Mouse (Mus musculus): ENCODE results near the gene Ltb. TPM values are rescaled to one million over a fixed set of nuclear protein-coding genes. Genes with fewer than 3 reads are reported as not detected.

The Ltb gene
- total RNA-seq (2014; fragmentation: Nextera tagmentation) (1.6 TPM in 1 of 2 replicates, not detected in the other), total RNA-seq (2017) (0.41 and 0.99 TPM in 2 replicates)

GRCm38 (mm10) chr17:35193881-35194843 lies at the start of gene Ltb:
TSS of gene Ltb (plus strand) at chr17:35194439.
- no peak for ATAC-seq (replicated peaks; ENCODE audit: poor library complexity, severe bottlenecking)

- ATAC-seq (replicated peaks; ENCODE audit: poor library complexity, severe bottlenecking) = no peak
These were observed 48.1 kb upstream of the Ltb start for GRCm38 (mm10) chr17:35146139-35146538.

GRCm38 (mm10) chr17:35147348-35147747 lies 46.9 kb upstream of the Ltb start:
- ATAC-seq (replicated peaks; ENCODE audit: poor library complexity, severe bottlenecking) = no peak

GRCm38 (mm10) chr17:35147922-35148639 lies 46.2 kb upstream of the Ltb start:
- ATAC-seq (replicated peaks; ENCODE audit: poor library complexity, severe bottlenecking) = no peak

- no peak for ATAC-seq (replicated peaks; ENCODE audit: poor library complexity, severe bottlenecking)
These were observed 42.1 kb upstream of the Ltb start for GRCm38 (mm10) chr17:35152121-35152520.

- ATAC-seq (replicated peaks; ENCODE audit: poor library complexity, severe bottlenecking) = no peak
These were observed 41.2 kb upstream of the Ltb start for GRCm38 (mm10) chr17:35153077-35153476.

- no peak for ATAC-seq (replicated peaks; ENCODE audit: poor library complexity, severe bottlenecking)
These were observed 40.3 kb upstream of the Ltb start for GRCm38 (mm10) chr17:35153931-35154330.

GRCm38 (mm10) chr17:35154616-35155015 lies 39.6 kb upstream of the Ltb start:
- no peak for ATAC-seq (replicated peaks; ENCODE audit: poor library complexity, severe bottlenecking)

GRCm38 (mm10) chr17:35155451-35155850 lies 38.8 kb upstream of the Ltb start:
- ATAC-seq (replicated peaks; ENCODE audit: poor library complexity, severe bottlenecking) = no peak

GRCm38 (mm10) chr17:35156461-35157200 lies 37.6 kb upstream of the Ltb start:
- no peak for ATAC-seq (replicated peaks; ENCODE audit: poor library complexity, severe bottlenecking)

GRCm38 (mm10) chr17:35157254-35157653 lies 37.0 kb upstream of the Ltb start:
- no peak for ATAC-seq (replicated peaks; ENCODE audit: poor library complexity, severe bottlenecking)

GRCm38 (mm10) chr17:35157661-35158175 lies 36.5 kb upstream of the Ltb start:
- ATAC-seq (replicated peaks; ENCODE audit: poor library complexity, severe bottlenecking) = no peak

GRCm38 (mm10) chr17:35158850-35159593 lies 35.2 kb upstream of the Ltb start:
- no peak for ATAC-seq (replicated peaks; ENCODE audit: poor library complexity, severe bottlenecking)

GRCm38 (mm10) chr17:35159638-35160037 lies 34.6 kb upstream of the Ltb start:
- no peak for ATAC-seq (replicated peaks; ENCODE audit: poor library complexity, severe bottlenecking)

- no peak for ATAC-seq (replicated peaks; ENCODE audit: poor library complexity, severe bottlenecking)
These were observed 32.8 kb upstream of the Ltb start for GRCm38 (mm10) chr17:35161421-35161820.

GRCm38 (mm10) chr17:35162121-35162520 lies 32.1 kb upstream of the Ltb start:
- ATAC-seq (replicated peaks; ENCODE audit: poor library complexity, severe bottlenecking) = no peak

- no peak for ATAC-seq (replicated peaks; ENCODE audit: poor library complexity, severe bottlenecking)
These were observed 31.5 kb upstream of the Ltb start for GRCm38 (mm10) chr17:35162730-35163129.

GRCm38 (mm10) chr17:35163326-35164081 lies 30.7 kb upstream of the Ltb start:
- ATAC-seq (replicated peaks; ENCODE audit: poor library complexity, severe bottlenecking) = no peak

GRCm38 (mm10) chr17:35164218-35164567 lies 30.0 kb upstream of the Ltb start:
- ATAC-seq (replicated peaks; ENCODE audit: poor library complexity, severe bottlenecking) = no peak

Data from granulocyte monocyte progenitor cell, adult 5-6 weeks (primary cell).